Mouse (Mus musculus) layer of hippocampus, postnatal 25 days (tissue): ENCODE measurements around the gene Gm10770. TPM values are rescaled to one million over a fixed set of nuclear protein-coding genes. Genes with fewer than 3 reads are reported as not detected.
"Not testable (repeated sequence)": the region's sequence is repeated elsewhere in the genome, so short reads cannot be mapped to it uniquely, and the experiment has no call there.

Source experiments
- DNase-seq, 2 experiments: peaks; one replicate each; pipeline ENCODE4 v3.0.0; 2022; ENCODE audit warnings: mixed read lengths in 2 of 2, low spot score in 1 of 2; ENCODE audit errors: extremely low spot score in 1 of 2
- total RNA-seq, 2 experiments: library from RNA; stranded (reverse); gene quantifications; 2 replicates each; pipeline ENCODE4 v1.2.3; 2021

Gm10770 gene
- total RNA-seq = not detected

GRCm38 (mm10) chr2:150179579-150179978 is at the start of gene Gm10770:
Gm10770 (minus strand) TSS chr2:150179679.
- not testable (repeated sequence) for DNase-seq

GRCm38 (mm10) chr2:150223263-150223662 is 43.8 kb upstream of the Gm10770 start:
- not testable (repeated sequence) for DNase-seq

- not testable (repeated sequence) for DNase-seq
These were observed 38.9 kb upstream of the Gm10770 start for GRCm38 (mm10) chr2:150218363-150218725.

GRCm38 (mm10) chr2:150217600-150218362 is 38.3 kb upstream of the Gm10770 start, which contains the start of gene Zfp937:
Zfp937 (plus strand) TSS chr2:150218073.
- peak; percentile 54 to 56 for DNase-seq

- not testable (repeated sequence) for DNase-seq
These were observed 2.1 kb upstream of the Gm10770 start, which contains the start of gene Gm14139 for GRCm38 (mm10) chr2:150181570-150181999. Gm14139 (plus strand) TSS chr2:150181755.

DNA sequence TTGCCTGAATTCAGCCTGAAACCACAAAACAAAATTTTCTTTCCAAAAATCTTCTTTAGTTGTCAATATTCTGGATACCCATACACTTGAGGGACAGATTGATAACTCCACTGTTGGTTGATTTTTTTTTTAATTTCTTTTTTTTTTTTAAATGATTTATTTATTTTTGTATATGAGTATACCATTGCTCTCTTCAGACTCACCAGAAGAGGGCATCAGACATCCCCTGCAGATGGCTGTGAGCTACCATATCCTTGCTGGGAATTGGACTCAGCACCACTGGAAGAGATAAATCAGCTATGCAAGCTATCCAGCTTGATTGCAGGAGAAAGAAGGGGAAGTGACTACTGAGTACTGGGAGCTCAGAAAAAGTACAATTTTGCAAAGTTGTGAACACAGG is 1.6 kb upstream of the Gm10770 start:
- not testable (repeated sequence) for DNase-seq

- no peak for DNase-seq
These were observed 5.6 kb downstream of the Gm10770 start for GRCm38 (mm10) chr2:150173833-150174232.

DNA sequence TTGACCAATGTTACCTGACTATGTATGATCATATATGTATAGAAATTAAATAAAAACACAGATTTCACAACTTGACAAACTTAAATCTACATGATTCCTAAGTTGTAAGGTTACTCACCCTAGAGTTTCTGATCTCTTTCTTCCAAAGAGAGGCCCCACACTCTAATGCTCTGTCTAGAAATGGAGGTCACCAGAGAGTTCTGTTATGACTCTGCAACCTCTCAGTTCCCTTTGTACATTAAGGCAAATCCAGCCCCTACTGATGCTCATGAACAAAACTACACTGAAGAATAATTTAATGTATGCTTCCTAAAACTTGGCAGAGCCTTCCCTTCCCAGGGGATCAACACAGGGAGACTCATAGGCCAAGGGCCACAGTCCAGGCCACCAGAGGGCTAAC is 12.8 kb downstream of the Gm10770 start:
- no peak for DNase-seq

DNA sequence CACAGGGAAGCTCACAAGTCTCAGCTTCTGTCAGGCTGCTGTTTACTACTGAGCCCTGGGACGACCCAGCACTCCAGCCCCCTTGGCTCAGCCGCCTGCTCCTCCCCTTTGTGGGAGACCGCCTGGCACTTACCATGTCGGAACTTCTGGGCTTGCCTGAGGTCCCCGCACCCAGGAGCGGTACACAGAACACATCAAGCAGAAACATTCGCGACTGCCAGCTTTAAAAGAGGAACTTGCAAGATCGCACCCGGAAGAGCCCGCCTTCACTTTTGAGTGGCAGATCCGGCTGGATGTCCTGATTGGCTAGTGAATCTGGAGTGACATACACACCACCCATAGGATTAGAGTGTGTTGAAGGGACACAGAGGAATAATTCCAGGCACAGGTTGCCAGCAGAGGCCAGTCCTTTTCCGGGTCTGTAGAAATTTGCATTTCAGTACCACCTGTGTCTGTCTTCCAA is 43.0 kb downstream of the Gm10770 start, which contains the start of gene Zfp120:
Gene Zfp120 (minus strand): TSS at position 274 of the 463 bp plus-strand sequence.
- DNase-seq = peak; percentile 64 to 69

DNA sequence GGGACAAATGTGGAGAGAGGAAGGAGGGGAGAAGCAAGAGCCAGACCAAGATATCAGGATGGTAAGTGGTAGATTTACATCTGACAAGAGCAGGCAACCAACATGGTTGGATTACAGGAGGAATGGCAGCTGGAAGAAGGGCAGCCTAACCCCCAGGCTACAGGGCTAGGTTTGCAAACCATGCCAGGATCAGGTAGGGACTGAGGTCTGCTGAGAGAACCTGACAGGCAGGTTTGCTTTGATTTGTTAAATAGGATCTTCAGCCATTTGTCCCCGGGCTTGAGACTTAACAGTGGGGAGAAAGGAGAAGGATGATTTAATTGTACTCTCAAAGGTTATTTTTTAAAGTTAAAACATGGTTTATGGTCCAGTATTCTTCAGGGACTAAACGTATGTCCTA is 46.7 kb downstream of the Gm10770 start:
- DNase-seq = no peak

DNA sequence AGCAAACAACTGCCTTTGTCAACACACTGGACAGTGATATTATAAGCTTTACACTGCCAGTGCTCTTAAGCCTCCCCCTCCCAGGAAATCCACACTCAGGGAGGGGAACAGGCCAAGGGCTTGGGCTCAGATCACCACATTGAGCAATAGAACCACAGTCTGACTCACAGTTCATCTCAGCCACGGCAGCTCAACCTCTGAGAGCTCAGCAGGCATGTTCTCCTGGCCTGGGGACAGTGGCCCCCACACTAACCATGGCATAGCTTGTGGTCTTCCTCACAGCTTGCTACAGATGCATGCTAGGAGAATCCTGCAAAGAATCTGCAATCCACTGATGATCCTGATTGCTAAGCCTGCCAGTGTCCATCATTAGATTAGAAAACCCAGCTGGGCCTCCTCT is 47.5 kb downstream of the Gm10770 start:
- not testable (repeated sequence) for DNase-seq

Other genes with a start within 250 kb of the Gm10770 start
- 10 to 100 TPM in 1 of 2 experiments, 1 to 10 TPM in 1; 9.9 to 10.8 TPM for gene Zfp120, start 43.0 kb downstream of the Gm10770 start, total RNA-seq
- under 1 TPM in 1 of 2 experiments, not detected in 1; 0.20 TPM for gene Gm14139, start 2.1 kb upstream of the Gm10770 start, total RNA-seq
- gene Zfp937, start 38.4 kb upstream of the Gm10770 start, total RNA-seq = 10 to 100 TPM in 1 of 2 experiments, 1 to 10 TPM in 1; 8.8 to 11.3 TPM
- gene Gm21994, start 75.9 kb upstream of the Gm10770 start, total RNA-seq = 1 to 10 TPM; 6.5 to 7.5 TPM
- gene Gm14124, start 77.8 kb upstream of the Gm10770 start, total RNA-seq = under 1 TPM; 0.14 to 0.32 TPM
- gene Gm10130, start 144.0 kb upstream of the Gm10770 start, total RNA-seq = 1 to 10 TPM in 1 of 2 experiments, not detected in 1; 2.0 TPM
- gene 3300002I08Rik, start 183.1 kb upstream of the Gm10770 start, total RNA-seq = 1 to 10 TPM; 7.2 to 7.7 TPM